Mouse (Mus musculus): Measurements from ENCODE around the gene Avpi1. TPM values are rescaled to one million over a fixed set of nuclear protein-coding genes. Genes with fewer than 3 reads are reported as not detected.

Gene Avpi1
- 81.4 and 107 TPM in 2 replicates for polyA plus RNA-seq (2012)

DNA sequence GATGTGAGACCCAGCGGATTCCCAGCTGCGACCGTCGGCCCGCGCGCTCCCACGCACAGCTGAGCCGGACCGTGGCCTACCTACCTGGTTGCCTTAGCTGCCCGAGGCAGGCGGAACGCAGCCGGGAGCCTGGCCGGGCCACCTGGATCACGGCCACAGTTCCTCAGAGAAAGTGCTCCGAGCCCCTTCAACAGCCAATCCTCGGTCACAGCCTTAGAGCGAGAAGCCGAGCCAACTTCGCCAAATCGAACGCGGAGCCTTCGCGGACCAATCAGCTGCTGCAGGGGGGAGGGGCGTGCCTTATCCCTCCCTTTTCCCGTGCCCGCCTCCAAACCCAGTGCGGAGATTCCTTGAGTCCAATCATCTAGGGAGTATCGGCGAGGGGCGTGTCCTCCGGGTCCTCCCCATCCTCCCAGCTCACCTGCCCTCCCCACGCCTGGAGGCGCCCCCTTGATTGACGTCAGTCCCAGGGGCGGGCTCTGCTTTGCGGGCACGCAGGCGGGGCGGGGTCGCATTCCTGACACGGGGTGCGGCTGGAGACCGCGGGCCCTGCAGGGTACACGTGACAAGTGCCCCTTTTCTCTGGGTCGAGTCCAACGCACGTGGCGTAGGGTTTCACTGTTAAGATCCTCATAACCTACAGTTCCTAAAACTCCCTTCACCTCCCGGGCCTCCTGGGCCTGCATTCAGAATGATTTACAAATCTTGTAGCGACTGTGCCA, at the start of gene Avpi1:
TSS of gene Avpi1 (minus strand) at position 273 of the 722 bp plus-strand sequence.
- no peak for TF ChIP-seq GATA1 (IDR thresholded peaks at IDR 0.05; ENCODE audit: low read length)

DNA sequence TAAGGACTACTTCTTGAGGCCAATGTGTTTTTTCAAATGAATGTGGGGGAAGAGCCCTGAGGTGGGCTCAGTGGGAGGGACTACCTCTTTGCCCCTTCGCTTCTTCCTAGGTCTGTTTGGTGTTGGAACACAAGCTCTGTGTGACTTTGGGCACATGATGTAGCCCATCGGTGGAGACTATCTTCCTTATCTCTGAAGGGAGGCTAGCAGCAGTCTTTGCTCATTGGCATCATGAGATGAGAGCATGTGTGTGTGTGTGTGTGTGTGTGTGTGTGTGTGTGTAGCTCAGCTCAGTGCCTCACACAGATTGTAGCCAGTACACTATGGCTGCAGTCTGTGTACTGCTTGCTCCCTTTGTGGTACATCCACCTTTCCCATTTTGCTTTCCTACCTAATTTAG, 48.6 kb upstream of the Avpi1 start:
- TF ChIP-seq GATA1 (IDR thresholded peaks at IDR 0.05; ENCODE audit: low read length) = no peak

DNA sequence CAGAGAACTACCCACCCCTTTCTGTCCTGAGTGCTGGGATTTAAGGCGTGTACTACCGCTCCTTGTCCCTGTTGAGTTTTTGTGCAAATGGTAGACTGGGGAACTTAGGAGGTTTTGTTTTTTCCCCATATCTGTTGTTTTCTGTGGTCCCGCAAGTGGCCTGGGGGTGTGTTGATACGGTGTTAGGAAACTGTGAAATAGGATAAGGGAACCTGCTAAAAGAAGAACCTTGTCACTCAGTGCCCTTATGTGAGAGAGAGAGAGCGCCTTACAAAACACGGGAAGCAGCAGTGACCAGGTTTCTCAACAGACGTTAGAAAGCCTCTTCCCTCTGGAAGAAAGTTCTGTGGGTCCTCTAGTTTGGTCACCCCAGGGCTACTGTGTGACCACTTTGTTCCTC, 48.0 kb upstream of the Avpi1 start:
- no peak for TF ChIP-seq GATA1 (IDR thresholded peaks at IDR 0.05; ENCODE audit: low read length)

DNA sequence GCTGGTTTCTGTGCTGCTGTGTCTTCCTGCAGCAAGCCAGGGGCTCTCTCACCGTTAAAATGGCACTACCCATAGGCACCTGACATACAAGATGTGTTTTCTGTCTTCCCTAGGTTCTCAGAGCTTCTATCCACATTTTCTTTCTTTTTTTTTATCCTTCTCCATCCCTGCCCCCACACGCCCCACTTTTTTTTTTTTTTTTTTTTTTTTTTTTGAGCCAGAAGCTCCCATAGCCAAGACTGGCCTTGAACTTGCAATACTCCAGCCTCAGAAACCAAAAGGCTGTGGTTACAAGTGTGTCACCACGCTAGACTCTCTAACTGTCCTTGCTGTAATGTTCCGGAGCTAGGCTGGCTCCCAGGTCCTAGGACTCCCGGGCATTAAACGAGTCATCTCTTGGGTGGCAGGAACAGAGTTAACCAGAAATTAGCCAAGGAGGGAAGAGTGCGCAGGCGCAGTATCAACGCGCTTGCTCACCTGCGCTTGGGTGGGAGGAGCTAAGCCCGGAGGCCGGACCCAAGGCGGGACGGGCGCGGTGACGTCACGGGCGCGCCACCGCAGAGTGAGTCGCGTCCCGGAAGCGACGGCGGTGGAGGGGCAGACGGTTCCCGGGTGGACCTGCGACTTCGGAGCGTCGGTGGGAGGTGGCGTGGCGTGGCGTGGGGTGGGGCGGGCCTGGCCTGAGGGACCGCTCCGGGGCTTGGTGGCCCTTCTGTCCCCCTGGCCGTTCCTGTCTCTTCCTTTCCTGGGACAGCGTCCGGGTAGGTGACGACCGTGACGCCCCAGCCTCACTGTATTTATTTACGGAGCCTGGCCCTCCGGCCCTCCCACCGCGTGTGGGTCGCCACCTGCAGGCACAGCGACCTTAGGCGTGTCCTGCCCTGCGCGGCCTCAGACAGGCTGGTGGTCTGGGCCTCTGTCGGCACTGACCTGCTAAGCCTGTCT, 41.4 kb upstream of the Avpi1 start:
- no peak for TF ChIP-seq GATA1 (IDR thresholded peaks at IDR 0.05; ENCODE audit: low read length)

DNA sequence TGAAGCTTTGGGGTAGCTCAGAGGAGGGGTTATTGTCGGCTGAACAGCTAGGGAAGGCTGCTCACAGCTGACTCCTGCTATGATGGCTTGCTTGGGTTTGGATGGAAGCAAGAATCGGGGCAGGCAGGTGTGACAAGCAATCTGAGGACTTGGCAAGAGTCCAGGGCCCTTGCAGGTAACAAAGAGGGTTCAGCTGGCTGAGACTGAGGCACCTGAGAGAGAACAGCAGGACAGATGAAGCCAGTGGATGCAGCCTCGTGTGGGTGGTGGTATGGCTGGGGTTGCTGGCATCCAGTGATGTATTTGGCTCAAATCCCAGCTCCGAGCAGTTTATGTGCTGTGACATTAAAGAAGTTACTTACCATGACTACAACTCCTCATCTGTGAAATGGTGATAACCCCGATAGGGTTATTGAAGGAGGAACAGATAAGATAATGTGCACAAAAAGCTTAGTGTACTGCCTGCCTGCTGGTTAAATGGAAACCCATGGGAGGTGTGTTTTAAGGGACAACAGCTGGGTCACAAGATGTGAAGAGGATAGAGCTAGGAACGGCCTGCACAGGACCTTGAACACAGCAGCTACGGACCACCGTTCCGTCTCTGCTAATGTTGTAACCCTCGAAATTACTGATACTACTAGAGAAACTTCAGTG, 40.6 kb upstream of the Avpi1 start:
- TF ChIP-seq GATA1 (IDR thresholded peaks at IDR 0.05; ENCODE audit: low read length) = peak; percentile 88

DNA sequence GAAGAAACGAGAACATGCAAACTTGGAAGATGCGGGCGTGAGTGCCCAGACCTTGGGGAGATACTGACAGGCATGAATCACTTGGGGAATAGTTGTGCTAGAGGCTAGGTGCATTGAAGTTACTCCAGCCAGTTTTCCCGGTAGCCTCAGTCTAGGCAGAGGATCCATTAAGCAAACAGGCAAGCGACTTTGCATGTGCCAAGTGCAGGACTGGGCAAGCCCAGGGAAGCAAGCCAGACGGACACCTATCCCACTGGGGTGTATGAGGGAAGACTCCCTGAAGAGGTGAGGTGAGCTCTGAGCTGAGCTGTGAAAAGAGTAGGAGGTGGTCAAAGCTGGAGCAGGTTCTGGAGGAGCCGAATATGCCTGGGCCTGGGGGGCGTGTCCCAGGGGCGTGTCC, 38.6 kb upstream of the Avpi1 start:
- TF ChIP-seq GATA1 (IDR thresholded peaks at IDR 0.05; ENCODE audit: low read length) = no peak

DNA sequence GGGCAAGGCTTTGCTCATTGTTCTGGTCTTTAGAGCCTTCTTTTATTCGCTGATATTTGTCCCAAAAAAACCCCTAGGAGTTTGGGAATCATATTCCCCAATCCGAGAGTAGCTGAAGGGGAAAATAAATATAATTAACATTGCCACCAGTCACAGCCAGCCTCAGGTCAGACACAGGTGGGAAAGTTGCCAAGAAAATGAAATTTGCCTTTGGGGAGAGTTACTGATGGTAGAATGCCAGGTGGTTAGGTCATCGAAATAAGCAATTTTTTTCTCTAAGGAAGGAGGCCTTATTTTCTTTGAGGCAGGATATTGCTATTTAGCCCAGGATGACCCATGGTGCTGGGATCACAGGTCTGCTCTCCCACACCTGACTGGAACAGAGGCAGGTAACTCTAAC, 37.9 kb upstream of the Avpi1 start:
- TF ChIP-seq GATA1 (IDR thresholded peaks at IDR 0.05; ENCODE audit: low read length) = no peak

DNA sequence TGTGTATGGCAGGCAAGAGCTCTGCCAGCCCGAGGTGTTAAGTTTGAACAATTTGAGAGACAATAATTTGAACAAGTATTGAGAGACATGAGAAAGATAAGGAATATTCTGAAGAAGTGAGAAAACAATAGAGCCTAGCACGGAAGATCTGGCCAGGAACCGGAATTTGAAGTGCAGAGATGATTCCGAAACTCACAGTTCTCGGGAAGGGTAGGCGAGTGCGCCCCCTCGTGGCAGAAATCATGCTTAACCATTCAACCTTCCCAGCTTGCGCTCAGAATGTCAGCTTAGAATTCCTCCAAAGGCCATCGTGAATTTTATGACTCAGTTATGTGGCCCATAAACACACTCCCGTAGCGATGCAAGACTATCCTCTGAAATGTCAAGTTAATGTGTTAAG, 37.3 kb upstream of the Avpi1 start:
- TF ChIP-seq GATA1 (IDR thresholded peaks at IDR 0.05; ENCODE audit: low read length) = no peak

DNA sequence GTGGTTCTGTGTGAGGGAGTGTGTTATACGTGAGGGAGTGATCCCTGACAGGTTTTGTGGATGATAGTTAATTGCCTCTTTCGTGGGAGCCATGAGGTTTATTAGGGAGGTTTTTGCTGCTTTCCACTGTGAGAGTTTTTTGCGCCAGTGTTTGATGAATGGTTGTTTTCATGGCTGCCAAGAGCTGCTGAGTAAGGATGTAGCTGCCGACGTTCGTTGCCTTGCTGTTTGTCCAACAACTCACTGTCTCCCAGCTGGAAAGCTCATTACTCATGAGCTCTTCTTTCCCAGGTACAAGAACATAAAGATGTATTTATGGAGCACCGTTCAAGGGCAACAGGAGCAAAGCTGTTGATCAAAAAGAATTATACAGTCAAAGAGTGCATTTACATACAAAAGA, 35.3 kb upstream of the Avpi1 start:
- TF ChIP-seq GATA1 (IDR thresholded peaks at IDR 0.05; ENCODE audit: low read length) = no peak

DNA sequence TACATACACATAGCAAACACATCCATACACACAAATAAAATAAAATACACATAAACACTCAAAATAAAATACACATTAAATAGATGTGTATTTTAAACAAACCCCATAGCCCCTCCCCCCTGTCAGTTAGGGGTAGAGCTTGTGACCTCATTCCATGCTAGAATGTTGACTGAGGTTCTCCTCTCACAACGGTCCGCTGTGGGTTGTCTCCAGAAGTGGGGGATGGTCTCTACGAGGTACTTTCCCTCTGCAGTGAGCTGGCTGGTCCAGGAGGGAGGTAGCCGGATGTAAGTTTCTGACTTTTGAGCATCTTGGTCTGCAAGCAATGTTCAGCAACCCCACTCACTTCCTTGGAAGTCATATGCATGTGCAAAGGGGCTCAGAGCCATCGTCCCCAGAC, 34.9 kb upstream of the Avpi1 start, which contains the start of gene Zfyve27:
TSS of gene Zfyve27 (plus strand) at position 188 of the 400 bp plus-strand sequence.
- no peak for TF ChIP-seq GATA1 (IDR thresholded peaks at IDR 0.05; ENCODE audit: low read length)

DNA sequence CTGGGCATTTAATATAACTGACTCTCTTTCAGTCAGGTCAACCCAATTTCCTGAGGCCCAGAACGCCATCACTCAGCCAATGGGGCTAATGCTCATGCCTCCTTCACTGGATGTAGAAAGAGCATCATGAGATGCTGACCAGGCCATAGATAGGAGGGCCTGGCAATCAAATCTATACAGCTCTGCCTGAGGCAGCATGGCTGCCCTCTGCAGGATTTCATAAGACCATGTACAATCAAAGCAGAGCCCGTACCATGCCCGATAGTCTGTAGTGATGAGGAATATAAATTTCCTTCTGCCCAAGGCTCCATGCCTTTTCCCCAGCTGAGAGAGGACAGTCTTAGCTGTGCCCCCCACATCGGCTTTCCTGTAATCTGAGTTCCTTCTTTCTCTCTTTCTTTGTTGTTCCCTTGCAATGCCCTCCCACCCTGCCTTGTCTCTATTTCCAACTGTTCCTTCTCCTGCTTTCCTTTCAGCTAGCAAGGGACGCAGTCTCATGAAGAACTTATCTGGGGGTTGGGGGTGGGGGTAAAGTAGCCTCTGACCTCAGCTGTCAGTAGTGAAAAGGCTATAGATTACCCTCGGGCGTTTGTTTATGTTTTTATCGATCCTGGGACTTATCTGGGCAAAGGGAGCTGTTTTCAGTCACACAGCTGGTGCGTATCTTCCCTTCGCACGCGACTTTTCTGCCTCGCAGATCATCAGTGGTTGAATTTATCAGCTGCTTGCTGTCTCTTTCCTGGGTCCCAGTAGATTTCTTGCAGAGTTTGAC, 29.6 kb upstream of the Avpi1 start:
- TF ChIP-seq GATA1 (IDR thresholded peaks at IDR 0.05; ENCODE audit: low read length) = peak; percentile 92

DNA sequence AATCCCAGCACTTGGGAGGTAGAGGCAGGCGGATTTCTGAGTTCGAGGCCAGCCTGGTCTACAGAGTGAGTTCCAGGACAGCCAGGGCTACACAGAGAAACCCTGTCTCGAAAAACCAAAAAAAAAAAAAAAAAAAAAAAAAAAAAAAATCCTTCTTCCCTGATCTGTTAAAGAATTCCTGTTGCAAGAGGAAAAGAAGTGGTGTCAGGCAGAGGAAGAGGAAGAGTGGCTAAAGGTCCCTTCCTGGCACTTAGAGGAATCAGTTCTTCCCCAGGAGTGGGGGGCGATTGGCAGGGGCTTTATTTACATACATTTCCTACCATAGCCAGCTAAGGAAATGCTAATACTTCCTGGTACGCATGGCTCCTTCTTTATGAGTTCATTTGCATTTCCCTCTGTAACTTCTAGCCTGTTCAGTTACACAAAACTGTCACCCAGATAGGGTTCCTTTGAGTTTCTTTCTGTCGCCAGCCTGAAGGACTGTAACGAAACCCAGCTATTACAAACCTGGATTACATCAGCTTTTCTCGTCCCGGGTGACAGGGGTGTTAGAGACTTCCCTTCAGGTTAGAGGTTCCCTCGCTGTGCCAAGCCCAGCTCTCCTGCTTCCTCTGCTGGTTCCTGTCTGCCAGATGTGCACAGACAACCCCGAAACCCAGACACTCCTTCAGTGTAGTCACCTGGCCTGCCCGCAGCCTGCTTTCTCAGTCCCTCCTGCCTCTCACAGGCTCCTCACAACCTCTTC, 28.8 kb upstream of the Avpi1 start:
- TF ChIP-seq GATA1 (IDR thresholded peaks at IDR 0.05; ENCODE audit: low read length) = no peak

DNA sequence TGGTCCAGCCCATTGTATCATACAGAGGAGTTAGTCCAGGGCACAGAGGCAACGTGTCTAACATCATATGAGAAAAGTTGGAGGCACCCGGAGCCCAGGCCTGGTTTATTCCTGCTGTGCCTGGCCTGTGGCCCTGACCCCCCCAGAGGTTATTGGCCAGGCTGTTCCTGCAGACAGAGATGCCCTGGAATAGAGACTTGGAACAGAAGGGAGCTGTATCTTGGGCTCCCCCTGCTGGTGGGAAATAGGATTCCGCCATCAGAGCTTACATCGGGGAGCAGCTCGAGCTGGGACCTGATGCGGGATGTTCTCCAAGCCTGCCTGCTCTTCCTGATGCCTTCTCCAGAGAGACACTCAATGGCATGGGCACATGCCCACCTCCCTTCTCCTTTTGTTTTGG, 23.1 kb upstream of the Avpi1 start:
- no peak for TF ChIP-seq GATA1 (IDR thresholded peaks at IDR 0.05; ENCODE audit: low read length)

DNA sequence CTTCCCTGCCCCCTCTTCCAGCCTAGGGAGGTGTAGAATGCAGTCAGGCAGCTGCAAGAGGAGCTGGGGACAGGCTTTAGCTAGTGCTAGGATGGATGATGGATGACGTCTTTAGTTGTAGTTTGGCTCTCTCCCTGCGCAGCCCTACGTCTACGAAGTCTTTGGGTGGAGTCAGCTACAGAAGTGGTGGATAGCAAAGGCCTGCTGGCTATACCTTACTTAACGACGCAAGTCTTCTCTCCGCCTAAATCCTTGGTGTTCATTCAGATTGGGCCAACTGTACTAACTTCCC, 19.7 kb upstream of the Avpi1 start:
- TF ChIP-seq GATA1 (IDR thresholded peaks at IDR 0.05; ENCODE audit: low read length) = no peak

All from G1E-ER4 (cell line).